Mouse (Mus musculus) kidney, embryonic 15.5 days (tissue): ENCODE measurements at regions not wholly inside any gene's neighbourhood (a gene's known extent, or its start where the extent isn't known, plus 50 kb on each side); places are given as distances from the start of the nearest gene placed in this dataset.

ENCODE experiments used
- ATAC-seq: fragments of 200-750 bp; cut with Nextera tagmentation; replicated peaks from 2 replicates; pipeline ENCODE4 v1.8.0; 2017; ENCODE audit warnings: moderate TSS enrichment; ENCODE audit not compliant: low FRiP score
- H3K27ac ChIP-seq: fragments of 300-500 bp; sonication (generic); 2 replicates; pipeline ENCODE4 v1.5.1; 2015; ENCODE audit warnings: mild to moderate bottlenecking, inconsistent platforms
- H3K27me3 ChIP-seq: fragments of 300-500 bp; sonication (generic); 2 replicates; pipeline ENCODE4 v1.6.1; 2015; ENCODE audit warnings: inconsistent platforms
- H3K36me3 ChIP-seq: fragments of 300-500 bp; sonication (generic); 2 replicates; pipeline ENCODE4 v1.6.1; 2015; ENCODE audit warnings: inconsistent platforms
- H3K4me1 ChIP-seq: fragments of 300-500 bp; sonication (generic); 2 replicates; pipeline ENCODE4 v1.6.1; 2015; ENCODE audit warnings: inconsistent platforms
- H3K4me2 ChIP-seq: fragments of 300-500 bp; sonication (generic); 2 replicates; pipeline ENCODE4 v1.6.1; 2015; ENCODE audit warnings: moderate library complexity, mild to moderate bottlenecking, inconsistent platforms
- H3K4me3 ChIP-seq: fragments of 300-500 bp; sonication (generic); replicated peaks from 2 replicates; pipeline ENCODE4 v1.5.1; 2015; ENCODE audit warnings: mild to moderate bottlenecking, inconsistent platforms
- H3K9ac ChIP-seq: fragments of 300-500 bp; sonication (generic); 2 replicates; pipeline ENCODE4 v1.6.1; 2015; ENCODE audit warnings: mild to moderate bottlenecking, inconsistent platforms
- H3K9me3 ChIP-seq: fragments of 300-500 bp; sonication (generic); replicated peaks from 2 replicates; pipeline ENCODE4 v1.6.1; 2016; ENCODE audit warnings: inconsistent platforms
- WGBS: fragments of 180-500 bp; shearing (Covaris S2); methylation state at CpG from one replicate; pipeline ENCODE4 v1.1.7; 2015; ENCODE audit warnings: mixed read lengths; 5-methylcytosine and 5-hydroxymethylcytosine counted together

DNA sequence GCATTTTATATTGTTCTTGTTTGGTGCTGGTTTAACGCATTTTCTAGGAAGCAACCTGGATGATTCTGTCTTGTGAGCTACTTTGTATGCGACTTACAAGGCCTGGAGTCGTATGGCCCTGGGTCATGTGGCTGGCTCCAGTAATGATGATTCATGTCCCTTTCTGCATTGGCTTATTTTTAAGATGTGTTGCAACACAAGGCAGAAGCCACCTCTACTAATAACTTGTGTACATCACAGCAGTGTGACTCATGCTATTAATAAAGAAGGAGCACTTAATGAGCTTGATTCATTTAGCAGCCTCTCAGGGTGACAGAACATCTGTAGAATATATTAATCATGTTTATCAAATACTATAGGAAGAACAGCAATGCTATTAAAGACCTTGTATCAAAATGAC, 84.0 kb downstream of the Slc5a7 start:
- WGBS: 80% methylated on average over 3 of the region's 3 CpGs
- Histone ChIP-seq H3K9ac (no peak overlapping the region), H3K36me3 (no peaks in the 10 kb centered on the region)

DNA sequence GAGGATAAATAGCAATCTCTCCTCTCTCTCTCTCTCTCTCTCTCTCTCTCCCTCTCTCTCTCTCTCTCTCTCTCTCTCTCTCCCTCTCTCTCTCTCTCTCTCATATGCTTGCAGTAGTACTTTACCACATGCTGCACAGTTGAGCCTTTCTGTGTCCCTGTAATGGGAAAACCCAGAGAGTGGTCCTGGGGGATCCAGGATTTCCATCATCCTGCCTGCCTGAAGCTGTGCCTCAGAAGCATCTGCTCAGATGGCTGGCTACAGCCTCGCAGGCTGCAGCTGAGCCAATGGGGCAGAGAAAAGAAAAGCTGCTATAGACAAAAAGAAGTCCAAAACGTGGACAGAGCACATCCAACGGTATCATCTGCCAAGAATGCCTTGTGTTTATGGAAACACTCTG, 97.1 kb downstream of the Slc5a7 start:
- Histone ChIP-seq H3K27me3 (no peaks in the 10 kb centered on the region), H3K4me1 (no peaks in the 10 kb centered on the region), H3K9me3 (no peaks in the 10 kb centered on the region), H3K27ac (no peak overlapping the region), H3K9ac (no peak overlapping the region), H3K4me3 (no peak overlapping the region), H3K36me3 (no peaks in the 10 kb centered on the region), H3K4me2 (no peak overlapping the region)
- WGBS: 63% methylated on average over 3 of the region's 3 CpGs
- ATAC-seq: no peak

More for the DNA sequence above, 84.0 kb downstream of the Slc5a7 start:
- no peak overlapping the region for H3K4me2 ChIP-seq
- no peaks in the 10 kb centered on the region for H3K4me1 ChIP-seq
- no peak for ATAC-seq
- no peak overlapping the region for H3K4me3 ChIP-seq
- H3K27me3 ChIP-seq: no peaks in the 10 kb centered on the region
- no peak overlapping the region for H3K27ac ChIP-seq
- no peaks in the 10 kb centered on the region for H3K9me3 ChIP-seq

DNA sequence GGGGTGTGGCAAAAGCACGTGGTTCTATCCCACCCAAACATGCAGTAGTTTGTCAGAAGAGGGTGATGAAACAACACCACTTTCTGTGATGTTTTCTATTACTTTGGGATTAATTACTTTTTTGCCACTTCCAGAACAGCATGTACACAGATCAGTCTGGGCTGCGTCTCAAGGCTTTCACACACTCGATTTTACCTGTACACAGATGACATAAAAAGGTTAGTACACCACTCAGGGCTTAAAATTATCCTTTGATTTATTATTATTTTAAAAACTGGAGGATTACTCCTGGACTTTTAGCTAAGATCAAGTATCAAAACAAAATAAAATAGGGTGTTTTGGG, 106.6 kb downstream of the Slc5a7 start:
- Histone ChIP-seq H3K36me3 (no peaks in the 10 kb centered on the region), H3K27me3 (no peaks in the 10 kb centered on the region)

DNA sequence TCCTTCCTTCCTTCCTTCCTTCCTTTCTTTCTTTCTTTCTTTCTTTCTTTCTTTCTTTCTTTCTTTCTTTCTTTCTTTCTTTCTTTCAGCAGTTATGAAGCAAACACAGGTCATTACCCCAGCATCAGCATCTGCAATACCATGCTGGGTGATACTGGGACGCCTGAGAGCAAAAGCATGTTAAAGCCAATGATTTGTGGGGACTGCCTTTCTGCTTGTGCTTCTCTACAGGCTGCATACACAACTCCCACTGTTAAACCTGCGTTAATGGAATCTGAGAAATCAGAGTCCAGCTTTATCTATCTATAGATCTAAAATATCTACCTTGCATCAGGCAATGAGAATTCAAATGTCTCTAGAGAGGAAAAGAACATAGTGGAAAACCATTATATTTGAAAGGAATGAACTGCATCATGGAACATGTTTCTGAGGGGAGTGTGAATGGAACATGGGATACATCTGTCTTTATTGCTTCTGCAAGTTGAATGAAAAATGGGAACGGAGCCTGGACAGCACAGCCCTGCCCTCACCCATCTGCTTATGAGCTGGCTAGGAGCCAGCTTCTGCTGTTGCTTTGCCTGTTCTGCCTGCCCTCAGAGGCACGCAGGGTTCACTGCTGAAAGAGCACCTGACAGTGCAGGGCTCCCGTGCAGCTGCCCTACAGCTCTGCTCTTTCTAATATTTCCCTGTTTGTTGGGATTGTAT, 107.2 kb downstream of the Slc5a7 start:
- H3K4me3 ChIP-seq: no peak overlapping the region
- no peaks in the 10 kb centered on the region for H3K27me3 ChIP-seq
- no peaks in the 10 kb centered on the region for H3K9me3 ChIP-seq
- ATAC-seq: peak; percentile 82
- H3K9ac ChIP-seq: no peak overlapping the region
- H3K4me1 ChIP-seq: no peaks in the 10 kb centered on the region
- no peak overlapping the region for H3K27ac ChIP-seq
- 33% methylated on average over 5 of the region's 5 CpGs for WGBS
- no peaks in the 10 kb centered on the region for H3K36me3 ChIP-seq
- no peak overlapping the region for H3K4me2 ChIP-seq

More for the DNA sequence above, 106.6 kb downstream of the Slc5a7 start:
- Histone ChIP-seq H3K4me3 (no peak overlapping the region), H3K27ac (no peak overlapping the region), H3K9me3 (no peaks in the 10 kb centered on the region), H3K4me1 (no peaks in the 10 kb centered on the region), H3K4me2 (no peak overlapping the region), H3K9ac (no peak overlapping the region)
- no peak for ATAC-seq
- WGBS: 56% methylated on average over 3 of the region's 3 CpGs

DNA sequence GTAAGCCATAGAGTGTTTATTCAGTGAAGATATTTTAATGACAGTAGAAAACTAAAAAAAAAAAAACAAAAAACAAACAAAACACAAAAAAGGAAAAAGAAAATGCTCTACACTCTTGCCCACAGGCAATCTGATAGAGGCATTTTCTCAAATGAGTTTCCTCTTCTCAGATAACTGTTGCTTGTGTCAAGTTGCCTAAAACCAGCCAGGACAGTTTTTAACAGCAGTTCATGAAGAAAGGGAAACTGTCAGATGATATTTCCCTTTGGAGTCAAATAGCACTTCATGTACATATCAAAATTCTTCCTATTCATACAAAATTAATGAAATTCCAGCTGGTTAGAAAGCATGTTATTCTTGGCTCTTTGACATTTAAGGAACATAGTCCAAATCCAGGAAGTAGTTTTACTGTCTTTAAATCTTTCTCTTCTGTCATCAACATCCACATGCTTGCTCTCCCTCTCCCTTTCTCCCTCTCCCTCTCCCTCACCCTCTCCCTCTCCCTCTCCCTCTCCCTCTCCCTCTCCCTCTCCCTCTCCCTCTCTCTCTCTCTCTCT, 109.8 kb downstream of the Slc5a7 start:
- Histone ChIP-seq H3K9me3 (no peaks in the 10 kb centered on the region), H3K27me3 (no peaks in the 10 kb centered on the region), H3K4me2 (no peak overlapping the region), H3K4me3 (no peak overlapping the region), H3K27ac (no peak overlapping the region), H3K9ac (no peak overlapping the region), H3K36me3 (no peaks in the 10 kb centered on the region), H3K4me1 (no peaks in the 10 kb centered on the region)
- ATAC-seq: no peak; the same call in 1 of the 2 replicates

DNA sequence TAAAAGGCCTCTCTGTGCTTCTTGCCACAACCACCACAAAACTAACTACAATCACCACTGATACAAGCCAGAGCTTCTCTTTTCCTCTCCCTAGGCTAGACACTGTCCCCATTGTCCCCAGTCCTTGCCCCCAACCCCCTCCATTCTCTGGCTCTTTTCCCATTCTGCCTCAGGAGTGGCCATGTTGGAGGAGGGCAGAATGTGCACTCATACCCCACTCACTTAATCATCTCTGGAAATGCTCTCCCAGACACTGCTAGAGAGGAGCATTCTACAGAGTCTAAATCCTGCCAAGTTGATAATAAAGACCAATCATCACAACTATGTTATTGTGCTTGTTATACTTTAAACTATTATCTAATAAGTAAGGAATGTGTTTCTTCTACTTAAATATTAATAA, 116.8 kb downstream of the Slc5a7 start:
- no peak overlapping the region for H3K4me3 ChIP-seq
- H3K4me2 ChIP-seq: no peak overlapping the region
- no peak overlapping the region for H3K9ac ChIP-seq
- no peak overlapping the region for H3K27ac ChIP-seq
- H3K36me3 ChIP-seq: no peaks in the 10 kb centered on the region
- H3K27me3 ChIP-seq: no peaks in the 10 kb centered on the region
- H3K4me1 ChIP-seq: no peaks in the 10 kb centered on the region
- ATAC-seq: no peak
- no peaks in the 10 kb centered on the region for H3K9me3 ChIP-seq

- no peak overlapping the region for H3K9ac ChIP-seq
- H3K27me3 ChIP-seq: no peaks in the 10 kb centered on the region
- no peak overlapping the region for H3K4me2 ChIP-seq
- no peaks in the 10 kb centered on the region for H3K9me3 ChIP-seq
- no peak overlapping the region for H3K4me3 ChIP-seq
- no peaks in the 10 kb centered on the region for H3K4me1 ChIP-seq
- H3K27ac ChIP-seq: no peak overlapping the region
- no peaks in the 10 kb centered on the region for H3K36me3 ChIP-seq
- 84% methylated on average over 2 of the region's 2 CpGs for WGBS
- no peak for ATAC-seq
Observed at GRCm38 (mm10) chr17:54180563-54180962, 118.3 kb downstream of the Slc5a7 start.

DNA sequence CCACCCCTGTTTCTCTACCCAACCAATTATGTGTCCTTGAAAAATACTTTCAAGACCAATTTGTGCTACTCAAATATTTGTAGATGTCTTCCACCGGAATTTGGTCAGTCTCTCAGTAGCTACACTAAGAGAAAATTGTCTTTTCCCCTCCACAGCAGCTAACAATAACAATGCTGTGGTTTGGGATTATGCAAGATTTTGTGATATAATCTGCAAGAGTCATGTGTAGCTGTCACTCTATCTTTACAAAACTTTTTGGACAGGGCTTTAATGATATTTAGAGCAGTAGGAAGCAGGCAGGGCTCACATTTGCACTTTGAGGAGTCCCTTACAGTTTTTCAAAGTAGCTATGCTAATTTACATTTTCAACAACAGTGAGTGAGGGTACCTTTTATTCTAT, 128.1 kb downstream of the Slc5a7 start:
- Histone ChIP-seq H3K4me2 (no peak overlapping the region), H3K9ac (no peak overlapping the region), H3K27ac (no peak overlapping the region), H3K36me3 (no peaks in the 10 kb centered on the region), H3K27me3 (no peaks in the 10 kb centered on the region), H3K4me1 (no peaks in the 10 kb centered on the region), H3K4me3 (no peak overlapping the region), H3K9me3 (no peaks in the 10 kb centered on the region)
- no peak for ATAC-seq
- WGBS: 78% methylated on average over 1 of the region's 1 CpGs

DNA sequence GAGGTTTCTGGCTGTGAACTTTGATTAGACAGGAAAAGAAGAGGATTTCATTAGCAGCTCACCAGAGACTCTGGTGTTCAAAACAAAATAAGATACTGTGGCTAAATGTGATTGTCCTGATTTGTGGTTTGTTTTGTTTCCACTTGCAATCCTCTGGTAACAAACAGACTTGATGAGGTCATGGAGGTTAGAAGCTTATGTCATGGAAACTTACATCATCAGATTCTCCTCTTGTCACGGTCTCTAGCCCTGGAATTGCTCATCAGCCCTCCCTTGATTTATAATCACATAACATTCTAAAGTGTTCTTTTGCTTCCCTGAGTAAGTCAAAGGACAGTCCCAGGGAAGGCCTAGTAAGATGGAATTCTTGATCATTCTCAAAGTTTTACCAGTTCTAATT, 130.8 kb downstream of the Slc5a7 start:
- Histone ChIP-seq H3K36me3 (no peaks in the 10 kb centered on the region), H3K27me3 (no peaks in the 10 kb centered on the region), H3K9me3 (no peaks in the 10 kb centered on the region), H3K4me1 (no peaks in the 10 kb centered on the region), H3K4me3 (no peak overlapping the region), H3K27ac (no peak overlapping the region), H3K9ac (no peak overlapping the region), H3K4me2 (no peak overlapping the region)
- peak; percentile 76 for ATAC-seq
- 8% methylated on average over 1 of the region's 1 CpGs for WGBS

- no peaks in the 10 kb centered on the region for H3K36me3 ChIP-seq
- H3K4me3 ChIP-seq: no peak overlapping the region
- peak; percentile 77 for ATAC-seq
- no peak overlapping the region for H3K27ac ChIP-seq
- H3K27me3 ChIP-seq: no peaks in the 10 kb centered on the region
- WGBS: 28% methylated on average over 2 of the region's 2 CpGs
- no peaks in the 10 kb centered on the region for H3K9me3 ChIP-seq
- H3K9ac ChIP-seq: no peak overlapping the region
- no peak overlapping the region for H3K4me2 ChIP-seq
- H3K4me1 ChIP-seq: peaks cover 4% of the 10 kb centered on the region; the same call in 1 of the 2 replicates
Observed at GRCm38 (mm10) chr17:54162383-54162782, 136.5 kb downstream of the Slc5a7 start.

- H3K4me1 ChIP-seq: peaks cover 4% of the 10 kb centered on the region; the same call in 1 of the 2 replicates
- ATAC-seq: peak; percentile 84
- no peaks in the 10 kb centered on the region for H3K36me3 ChIP-seq
- peak overlapping the region; percentile 13; the same call in 1 of the 2 replicates for H3K27ac ChIP-seq
- no peak overlapping the region for H3K4me3 ChIP-seq
- no peaks in the 10 kb centered on the region for H3K9me3 ChIP-seq
- H3K9ac ChIP-seq: no peak overlapping the region
- 19% methylated on average over 4 of the region's 4 CpGs for WGBS
- H3K27me3 ChIP-seq: no peaks in the 10 kb centered on the region
- no peak overlapping the region for H3K4me2 ChIP-seq
Observed at GRCm38 (mm10) chr17:54158753-54159152, 140.1 kb downstream of the Slc5a7 start.

DNA sequence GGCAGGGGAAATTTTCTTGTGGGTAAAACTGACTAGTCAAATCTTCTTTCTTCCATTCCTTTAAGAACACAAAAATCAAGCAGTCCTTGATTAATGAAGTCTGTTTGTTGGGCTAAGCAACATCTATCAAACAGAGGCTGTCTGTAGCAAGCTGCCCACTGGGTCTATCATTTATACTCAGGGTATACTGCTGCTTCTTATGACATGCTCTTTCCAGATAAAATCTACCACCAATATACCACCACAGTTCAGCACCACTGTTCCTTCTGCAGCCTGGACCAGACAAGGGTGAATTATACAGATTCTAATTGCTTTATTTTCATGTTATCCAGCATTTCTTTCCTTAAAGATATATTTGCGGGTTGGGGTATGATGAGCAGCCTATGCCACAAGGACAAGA, 140.5 kb downstream of the Slc5a7 start:
- Histone ChIP-seq H3K4me1 (peaks cover 4% of the 10 kb centered on the region; the same call in 1 of the 2 replicates), H3K36me3 (no peaks in the 10 kb centered on the region), H3K4me3 (no peak overlapping the region), H3K9me3 (no peaks in the 10 kb centered on the region), H3K27ac (peak overlapping the region; percentile 13; the same call in 1 of the 2 replicates), H3K9ac (no peak overlapping the region), H3K27me3 (no peaks in the 10 kb centered on the region), H3K4me2 (no peak overlapping the region)
- 0 out of 2 replicates have a peak, but pooled peaks have one; percentile 15 for ATAC-seq
- 80% methylated on average over 1 of the region's 1 CpGs for WGBS

DNA sequence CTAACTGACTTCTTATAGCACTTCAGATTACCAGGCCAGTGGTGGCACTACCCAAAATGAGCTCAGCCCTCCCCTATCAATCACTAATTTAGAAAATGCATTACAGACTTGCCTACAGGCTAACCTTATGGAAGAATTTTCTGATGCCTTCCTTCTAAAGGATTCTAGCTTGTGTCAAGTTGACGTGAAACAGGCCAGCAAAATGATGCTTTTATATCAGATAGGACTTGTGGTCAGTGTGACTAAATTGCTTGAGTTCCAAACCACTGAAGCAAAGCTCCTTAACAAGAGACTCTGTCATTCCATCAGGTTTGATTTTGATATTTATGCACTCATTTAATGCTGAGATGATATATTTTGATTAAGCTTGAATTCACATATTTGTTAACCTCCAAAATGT, 143.0 kb downstream of the Slc5a7 start:
- no peak overlapping the region for H3K9ac ChIP-seq
- no peak overlapping the region for H3K27ac ChIP-seq
- H3K4me3 ChIP-seq: no peak overlapping the region
- WGBS: 68% methylated on average over 1 of the region's 1 CpGs
- H3K27me3 ChIP-seq: no peaks in the 10 kb centered on the region
- no peaks in the 10 kb centered on the region for H3K36me3 ChIP-seq
- peaks cover 4% of the 10 kb centered on the region; the same call in 1 of the 2 replicates for H3K4me1 ChIP-seq
- no peaks in the 10 kb centered on the region for H3K9me3 ChIP-seq
- no peak for ATAC-seq
- H3K4me2 ChIP-seq: no peak overlapping the region
